Mouse (Mus musculus) small intestine, adult 2 months (tissue): ENCODE results near the gene Aldh3a2. TPM values are rescaled to one million over a fixed set of nuclear protein-coding genes. Genes with fewer than 3 reads are reported as not detected.

Experiments used
- H3K27ac ChIP-seq: fragments of 200-500 bp; 2 replicates; pipeline ENCODE4 v1.5.1; 2012; ENCODE audit warnings: low read depth, low read length, control low read depth, inconsistent platforms; ENCODE audit not compliant: insufficient read depth
- H3K27me3 ChIP-seq: fragments of 200-500 bp; 2 replicates; pipeline ENCODE4 v1.6.1; 2012; ENCODE audit warnings: mild to moderate bottlenecking, moderate library complexity, low read length, inconsistent platforms; ENCODE audit not compliant: control insufficient read depth, insufficient read depth
- H3K36me3 ChIP-seq: fragments of 200-500 bp; 2 replicates; pipeline ENCODE4 v1.6.1; 2012; ENCODE audit warnings: mild to moderate bottlenecking, low read length, control low read depth, inconsistent platforms; ENCODE audit not compliant: control insufficient read depth, insufficient read depth
- H3K4me1 ChIP-seq: fragments of 200-500 bp; 2 replicates; pipeline ENCODE4 v1.6.1; 2012; ENCODE audit warnings: low read length, inconsistent platforms, mixed read lengths; ENCODE audit not compliant: control insufficient read depth, insufficient read depth, insufficient read length
- H3K4me3 ChIP-seq: fragments of 200-500 bp; 2 replicates; pipeline ENCODE4 v1.5.1; 2012; ENCODE audit warnings: low read depth, mild to moderate bottlenecking, control low read depth, inconsistent platforms, low read length, moderate library complexity
- CTCF ChIP-seq: fragments of 200-500 bp; IDR thresholded peaks from 2 replicates; pipeline ENCODE4 v1.5.1; 2012; ENCODE audit warnings: low read depth, mild to moderate bottlenecking, control low read depth, inconsistent platforms, low read length, moderate library complexity, mixed read lengths; ENCODE audit not compliant: insufficient replicate concordance, insufficient read length; ENCODE audit errors: extremely low read depth
- POLR2A ChIP-seq: fragments of 200-500 bp; IDR thresholded peaks from 2 replicates; pipeline ENCODE4 v1.6.1; 2012; ENCODE audit warnings: low read depth, mild to moderate bottlenecking, control low read depth, inconsistent platforms, low read length, moderate library complexity
- WGBS: fragments of 180-500 bp; shearing (Covaris S2); methylation state at CpG from one replicate; pipeline ENCODE4 v1.1.7; 2018; 5-methylcytosine and 5-hydroxymethylcytosine counted together
- polyA plus RNA-seq: library from polyadenylated mRNA; depleted of rRNA; stranded (reverse); fragments of >200 nt; gene quantifications from 2 replicates; pipeline ENCODE4 v1.2.3, GENCODE M21; 2012

The Aldh3a2 gene
- polyA plus RNA-seq, 1 experiment = 166 TPM

- H3K36me3 ChIP-seq = no peaks in the 10 kb centered on the region
- H3K27ac ChIP-seq = no peak overlapping the region
- no peak for TF ChIP-seq CTCF
- no peak for TF ChIP-seq POLR2A
- no peaks in the 10 kb centered on the region for H3K4me1 ChIP-seq
- H3K4me3 ChIP-seq = no peak overlapping the region
- no peaks in the 10 kb centered on the region; the same call in 1 of the 2 replicates for H3K27me3 ChIP-seq
- WGBS = 89% methylated on average over 2 of the region's 2 CpGs
These were observed 26.0 kb upstream of the Aldh3a2 start for GRCm38 (mm10) chr11:61293251-61293650.

GRCm38 (mm10) chr11:61284323-61284722 is 17.1 kb upstream of the Aldh3a2 start:
- no peaks in the 10 kb centered on the region for H3K27me3 ChIP-seq
- H3K36me3 ChIP-seq = no peaks in the 10 kb centered on the region
- H3K4me1 ChIP-seq = no peaks in the 10 kb centered on the region
- no peak overlapping the region for H3K4me3 ChIP-seq
- no peak for TF ChIP-seq POLR2A
- TF ChIP-seq CTCF = no peak
- 77% methylated on average over 6 of the region's 6 CpGs for WGBS
- H3K27ac ChIP-seq = no peak overlapping the region

GRCm38 (mm10) chr11:61283414-61284049 is 16.3 kb upstream of the Aldh3a2 start:
- Histone ChIP-seq H3K36me3 (no peaks in the 10 kb centered on the region), H3K4me1 (no peaks in the 10 kb centered on the region; the same call in 1 of the 2 replicates), H3K27me3 (no peaks in the 10 kb centered on the region), H3K27ac (no peak overlapping the region), H3K4me3 (no peak overlapping the region)
- WGBS = 81% methylated on average over 10 of the region's 10 CpGs
- no peak for TF ChIP-seq CTCF
- no peak for TF ChIP-seq POLR2A

GRCm38 (mm10) chr11:61278445-61279077 is 11.3 kb upstream of the Aldh3a2 start:
- WGBS = 69% methylated on average over 8 of the region's 8 CpGs
- no peaks in the 10 kb centered on the region for H3K36me3 ChIP-seq
- TF ChIP-seq POLR2A (no peak), CTCF (no peak)
- H3K4me1 ChIP-seq = peaks cover 3% of the 10 kb centered on the region; the same call in 1 of the 2 replicates
- no peak overlapping the region for H3K4me3 ChIP-seq
- H3K27me3 ChIP-seq = no peaks in the 10 kb centered on the region
- H3K27ac ChIP-seq = no peak overlapping the region

GRCm38 (mm10) chr11:61277937-61278336 is 10.7 kb upstream of the Aldh3a2 start:
- 73% methylated on average over 2 of the region's 2 CpGs for WGBS
- Histone ChIP-seq H3K4me3 (no peak overlapping the region), H3K27me3 (no peaks in the 10 kb centered on the region), H3K36me3 (no peaks in the 10 kb centered on the region), H3K27ac (no peak overlapping the region), H3K4me1 (peaks cover 3% of the 10 kb centered on the region; the same call in 1 of the 2 replicates)
- no peak for TF ChIP-seq CTCF
- TF ChIP-seq POLR2A = no peak

- no peaks in the 10 kb centered on the region for H3K36me3 ChIP-seq
- WGBS = 69% methylated on average over 3 of the region's 3 CpGs
- TF ChIP-seq CTCF (no peak), POLR2A (no peak)
These were observed 9.2 kb upstream of the Aldh3a2 start for GRCm38 (mm10) chr11:61276482-61276881.

GRCm38 (mm10) chr11:61275106-61275505 is 7.8 kb upstream of the Aldh3a2 start:
- 51% methylated on average over 8 of the region's 8 CpGs for WGBS
- TF ChIP-seq POLR2A = no peak
- no peaks in the 10 kb centered on the region for H3K27me3 ChIP-seq
- H3K4me1 ChIP-seq = peaks cover 7% of the 10 kb centered on the region; the same call in 1 of the 2 replicates
- H3K36me3 ChIP-seq = no peaks in the 10 kb centered on the region
- H3K27ac ChIP-seq = no peak overlapping the region
- H3K4me3 ChIP-seq = no peak overlapping the region

More at GRCm38 (mm10) chr11:61276482-61276881, 9.2 kb upstream of the Aldh3a2 start:
- Histone ChIP-seq H3K27ac (no peak overlapping the region), H3K27me3 (no peaks in the 10 kb centered on the region), H3K4me3 (no peak overlapping the region), H3K4me1 (peaks cover 7% of the 10 kb centered on the region; the same call in 1 of the 2 replicates)
